Mouse (Mus musculus): ENCODE measurements around the gene Tmem132b. TPM values are rescaled to one million over a fixed set of nuclear protein-coding genes. Genes with fewer than 3 reads are reported as not detected.

Tmem132b gene
- polyA plus RNA-seq, 1 experiment from 2014 or later: 0.27 TPM

DNA sequence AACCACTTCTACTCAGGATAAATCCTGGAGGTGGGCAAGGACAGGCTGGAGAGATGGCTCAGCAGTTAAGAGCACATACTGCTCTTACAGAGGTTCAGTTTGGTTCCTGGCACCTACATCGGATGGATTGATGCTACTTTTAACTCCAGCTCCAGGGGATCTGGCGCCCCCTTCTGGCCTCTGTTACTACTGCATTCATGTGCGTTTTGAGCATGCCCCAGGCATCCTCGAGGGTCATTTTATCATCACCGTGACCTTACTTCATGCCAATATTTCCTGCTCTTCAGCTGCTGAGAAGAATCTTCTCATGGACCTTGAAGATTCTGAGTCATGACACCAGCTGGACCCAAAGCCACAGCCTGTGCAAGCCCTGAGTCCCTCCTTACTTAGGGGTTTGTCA lies 6.1 kb upstream of the Tmem132b start:
- no peak overlapping the region for H3K27ac ChIP-seq
- peaks cover 33% of the 10 kb centered on the region for H3K27me3 ChIP-seq (ENCODE audit: poor library complexity, severe bottlenecking)
- peaks cover 9% of the 10 kb centered on the region for H3K4me1 ChIP-seq
- no peak for DNase-seq (ENCODE audit: extremely low spot score, low spot score)
- peaks cover 13% of the 10 kb centered on the region for H3K9me3 ChIP-seq
- no peak overlapping the region for H3K4me3 ChIP-seq
- WGBS: 63% methylated on average over 5 of the region's 5 CpGs
- H3K36me3 ChIP-seq (replicated peaks): no peaks in the 10 kb centered on the region

- no peak for DNase-seq (ENCODE audit: extremely low spot score, low spot score)
- 76% methylated on average over 4 of the region's 4 CpGs for WGBS
- H3K4me3 ChIP-seq: no peak overlapping the region
- peaks cover 13% of the 10 kb centered on the region for H3K9me3 ChIP-seq
- peaks cover 42% of the 10 kb centered on the region for H3K27me3 ChIP-seq (ENCODE audit: poor library complexity, severe bottlenecking)
- no peaks in the 10 kb centered on the region for H3K36me3 ChIP-seq (replicated peaks)
- no peak overlapping the region for H3K27ac ChIP-seq
- H3K4me1 ChIP-seq: peaks cover 4% of the 10 kb centered on the region
Measured at GRCm38 (mm10) chr5:125526464-125526863, 5.1 kb upstream of the Tmem132b start.

DNA sequence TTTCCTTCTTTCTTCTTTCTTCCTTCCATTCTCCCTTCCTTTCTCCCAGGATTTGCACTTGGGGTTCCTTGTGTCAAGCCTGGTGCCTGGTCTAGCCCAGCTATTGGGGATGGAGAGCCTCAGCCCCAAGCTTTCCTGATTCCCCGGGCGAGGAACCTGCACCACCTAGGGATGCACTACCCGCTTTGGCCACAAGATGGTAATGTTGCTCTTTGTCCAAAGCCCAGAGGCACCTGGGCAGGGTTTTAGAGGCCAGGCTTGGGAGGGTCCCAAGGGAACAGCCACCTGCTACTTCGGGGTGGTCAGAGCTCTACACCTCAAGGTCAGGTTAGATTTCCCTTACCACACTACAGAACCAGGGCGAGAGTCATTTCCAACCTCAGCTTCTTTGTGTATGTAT lies 2.5 kb upstream of the Tmem132b start:
- 3% methylated on average over 5 of the region's 5 CpGs for WGBS
- Histone ChIP-seq H3K36me3 (replicated peaks) (no peaks in the 10 kb centered on the region), H3K4me1 (peaks cover 29% of the 10 kb centered on the region), H3K9me3 (peaks cover 13% of the 10 kb centered on the region), H3K27ac (no peak overlapping the region), H3K27me3 (ENCODE audit: poor library complexity, severe bottlenecking) (peaks cover 69% of the 10 kb centered on the region), H3K4me3 (no peak overlapping the region)
- peak; percentile 77 for DNase-seq (ENCODE audit: extremely low spot score, low spot score)

DNA sequence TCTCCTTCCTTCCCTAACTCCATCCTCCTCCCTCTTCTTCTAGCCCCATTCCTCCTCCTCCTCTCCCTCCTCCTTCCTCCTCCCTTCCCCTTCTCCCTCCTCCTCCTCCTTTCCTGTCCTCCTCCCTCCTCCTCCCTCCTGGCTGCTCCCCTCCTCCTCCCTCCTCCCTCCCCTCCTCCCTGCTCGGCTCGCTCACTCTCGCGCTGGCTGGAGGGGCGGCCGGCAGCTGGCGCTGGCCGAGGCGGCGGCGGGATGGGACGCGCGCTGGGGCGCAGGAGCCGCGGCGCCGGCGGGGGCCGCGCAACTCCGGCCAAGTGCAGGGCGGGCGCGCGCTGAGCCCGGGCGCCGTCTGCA lies 594 bp downstream of the Tmem132b start:
- no peaks in the 10 kb centered on the region for H3K36me3 ChIP-seq (replicated peaks)
- peak overlapping the region; percentile 60 for H3K4me3 ChIP-seq
- H3K27me3 ChIP-seq (ENCODE audit: poor library complexity, severe bottlenecking): peaks cover 96% of the 10 kb centered on the region
- no peaks in the 10 kb centered on the region for H3K9me3 ChIP-seq
- H3K4me1 ChIP-seq: peaks cover 45% of the 10 kb centered on the region
- H3K27ac ChIP-seq: peak overlapping the region; percentile 76
- WGBS: 0% methylated on average over 30 of the region's 30 CpGs
- DNase-seq (ENCODE audit: extremely low spot score, low spot score): peak; percentile 68

DNA sequence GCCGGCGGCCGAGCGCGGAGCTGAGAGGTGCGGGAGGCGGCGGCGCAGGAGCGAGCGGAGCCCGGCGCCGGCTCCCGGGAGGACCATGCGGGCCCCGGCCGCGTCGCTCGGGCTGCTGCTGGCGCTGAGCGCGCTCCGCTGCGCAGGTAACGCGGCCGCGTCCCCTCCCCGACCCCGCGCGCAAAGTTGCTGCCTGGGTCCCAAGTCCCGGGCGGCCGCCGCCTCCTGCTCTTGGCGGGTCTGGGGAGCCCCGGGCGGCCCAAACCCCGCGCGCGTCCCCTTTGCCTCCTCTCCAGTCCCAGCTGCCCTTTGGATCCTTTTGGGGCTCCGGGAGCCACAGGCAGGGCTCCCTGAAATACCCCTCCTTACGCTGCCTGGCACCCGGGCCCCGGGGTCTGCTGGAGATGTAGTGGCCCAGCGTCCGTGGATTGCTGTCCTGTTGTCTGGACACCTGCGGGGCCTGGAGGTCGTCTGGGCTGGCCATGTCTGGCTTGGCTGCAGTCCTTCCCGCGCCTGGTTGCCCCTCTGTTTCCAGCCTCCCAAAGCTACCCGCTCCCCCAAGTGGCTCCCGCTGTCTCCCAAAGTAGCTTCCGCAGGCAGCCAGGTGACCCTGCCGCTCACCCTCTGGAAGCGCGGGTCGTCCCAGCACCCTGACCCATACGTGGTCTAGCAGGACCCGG lies 1.1 kb downstream of the Tmem132b start:
- H3K4me1 ChIP-seq: peaks cover 45% of the 10 kb centered on the region
- no peaks in the 10 kb centered on the region for H3K9me3 ChIP-seq
- H3K36me3 ChIP-seq (replicated peaks): no peaks in the 10 kb centered on the region
- peak overlapping the region; percentile 76 for H3K27ac ChIP-seq
- WGBS: 4% methylated on average over 64 of the region's 64 CpGs
- peaks cover 91% of the 10 kb centered on the region for H3K27me3 ChIP-seq (ENCODE audit: poor library complexity, severe bottlenecking)
- H3K4me3 ChIP-seq: peak overlapping the region; percentile 60
- peak; percentile 48 for DNase-seq (ENCODE audit: extremely low spot score, low spot score)

DNA sequence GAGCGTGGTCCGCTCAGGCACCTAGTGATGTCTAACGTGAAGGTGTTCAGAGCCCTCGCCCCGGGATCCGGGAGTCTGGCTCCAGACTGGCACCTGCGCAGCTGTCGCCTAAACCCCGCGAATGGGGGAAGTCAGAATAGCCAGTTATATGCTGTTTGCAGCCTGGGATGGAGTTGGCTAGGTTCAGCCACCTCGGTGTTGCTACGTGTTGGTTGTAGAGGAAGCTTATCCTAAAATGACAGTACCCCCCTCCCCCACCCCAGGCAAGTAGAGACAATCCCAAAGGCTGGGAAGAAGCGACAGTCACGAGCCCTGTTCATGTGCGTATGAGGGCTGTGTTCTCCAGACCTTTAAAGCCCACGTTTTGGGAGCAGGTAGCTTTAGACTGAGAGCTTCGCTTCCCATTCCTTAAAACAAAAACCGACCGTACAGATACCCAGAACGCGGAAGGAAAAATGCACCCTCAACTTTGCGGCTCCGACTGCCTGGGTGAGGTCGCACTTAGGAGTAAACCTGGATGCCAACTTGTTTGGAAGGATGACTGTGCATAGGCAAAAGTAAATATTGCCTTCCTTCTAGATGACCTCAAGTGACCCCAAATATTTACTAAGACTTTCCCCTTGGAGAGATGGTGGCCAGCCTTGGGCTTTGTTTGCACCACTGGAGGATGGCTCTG lies 1.8 kb downstream of the Tmem132b start:
- Histone ChIP-seq H3K4me3 (peak overlapping the region; percentile 60), H3K27ac (peak overlapping the region; percentile 76; the same call in 1 of the 2 replicates), H3K27me3 (ENCODE audit: poor library complexity, severe bottlenecking) (peaks cover 84% of the 10 kb centered on the region), H3K36me3 (replicated peaks) (no peaks in the 10 kb centered on the region), H3K4me1 (peaks cover 45% of the 10 kb centered on the region), H3K9me3 (no peaks in the 10 kb centered on the region)
- peak; percentile 36 for DNase-seq (ENCODE audit: extremely low spot score, low spot score)
- WGBS: 1% methylated on average over 24 of the region's 24 CpGs

- Histone ChIP-seq H3K9me3 (no peaks in the 10 kb centered on the region), H3K36me3 (replicated peaks) (no peaks in the 10 kb centered on the region), H3K4me3 (peak overlapping the region; percentile 60), H3K4me1 (peaks cover 45% of the 10 kb centered on the region), H3K27me3 (ENCODE audit: poor library complexity, severe bottlenecking) (peaks cover 76% of the 10 kb centered on the region), H3K27ac (no peak overlapping the region)
- 8% methylated on average over 7 of the region's 7 CpGs for WGBS
- DNase-seq (ENCODE audit: extremely low spot score, low spot score): no peak
Measured at GRCm38 (mm10) chr5:125534168-125534610, 2.6 kb downstream of the Tmem132b start.

GRCm38 (mm10) chr5:125534611-125535324 lies 3.2 kb downstream of the Tmem132b start:
- H3K4me3 ChIP-seq: peak overlapping the region; percentile 60
- 2% methylated on average over 26 of the region's 26 CpGs for WGBS
- H3K27me3 ChIP-seq (ENCODE audit: poor library complexity, severe bottlenecking): peaks cover 70% of the 10 kb centered on the region
- H3K4me1 ChIP-seq: peaks cover 45% of the 10 kb centered on the region
- no peaks in the 10 kb centered on the region for H3K9me3 ChIP-seq
- no peak overlapping the region for H3K27ac ChIP-seq
- peak; percentile 42 for DNase-seq (ENCODE audit: extremely low spot score, low spot score)
- no peaks in the 10 kb centered on the region for H3K36me3 ChIP-seq (replicated peaks)

DNA sequence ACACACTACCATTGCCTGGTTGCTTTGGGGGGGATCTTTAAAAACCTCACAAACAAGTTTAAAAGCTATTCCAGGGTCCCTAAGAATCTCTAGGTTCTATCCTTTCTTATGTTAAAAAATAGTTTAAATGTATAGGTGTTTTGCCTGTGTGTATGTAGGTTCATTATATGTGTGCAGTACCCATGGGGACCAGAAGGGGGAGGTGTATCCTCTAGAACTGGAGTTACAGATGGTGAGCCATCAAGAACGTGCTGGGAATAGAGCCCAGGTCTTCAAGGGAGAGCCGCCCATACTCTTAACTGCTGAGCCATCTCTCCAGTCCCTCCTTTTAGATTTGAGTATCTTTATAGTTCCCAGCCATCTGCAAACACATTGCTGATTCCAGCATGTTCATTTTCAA lies 13.5 kb downstream of the Tmem132b start:
- DNase-seq (ENCODE audit: extremely low spot score, low spot score): no peak
- no peaks in the 10 kb centered on the region for H3K36me3 ChIP-seq (replicated peaks)
- H3K4me1 ChIP-seq: peaks cover 42% of the 10 kb centered on the region
- no peak overlapping the region for H3K4me3 ChIP-seq
- no peaks in the 10 kb centered on the region for H3K9me3 ChIP-seq
- H3K27ac ChIP-seq: no peak overlapping the region
- 93% methylated on average over 2 of the region's 2 CpGs for WGBS
- H3K27me3 ChIP-seq (ENCODE audit: poor library complexity, severe bottlenecking): peaks cover 47% of the 10 kb centered on the region

- Histone ChIP-seq H3K36me3 (replicated peaks) (no peaks in the 10 kb centered on the region), H3K9me3 (no peaks in the 10 kb centered on the region), H3K27ac (no peak overlapping the region), H3K4me3 (no peak overlapping the region), H3K27me3 (ENCODE audit: poor library complexity, severe bottlenecking) (peaks cover 47% of the 10 kb centered on the region), H3K4me1 (peaks cover 47% of the 10 kb centered on the region)
- WGBS: 17% methylated on average over 13 of the region's 13 CpGs
- DNase-seq (ENCODE audit: extremely low spot score, low spot score): no peak
Measured at GRCm38 (mm10) chr5:125546293-125546692, 14.7 kb downstream of the Tmem132b start.

DNA sequence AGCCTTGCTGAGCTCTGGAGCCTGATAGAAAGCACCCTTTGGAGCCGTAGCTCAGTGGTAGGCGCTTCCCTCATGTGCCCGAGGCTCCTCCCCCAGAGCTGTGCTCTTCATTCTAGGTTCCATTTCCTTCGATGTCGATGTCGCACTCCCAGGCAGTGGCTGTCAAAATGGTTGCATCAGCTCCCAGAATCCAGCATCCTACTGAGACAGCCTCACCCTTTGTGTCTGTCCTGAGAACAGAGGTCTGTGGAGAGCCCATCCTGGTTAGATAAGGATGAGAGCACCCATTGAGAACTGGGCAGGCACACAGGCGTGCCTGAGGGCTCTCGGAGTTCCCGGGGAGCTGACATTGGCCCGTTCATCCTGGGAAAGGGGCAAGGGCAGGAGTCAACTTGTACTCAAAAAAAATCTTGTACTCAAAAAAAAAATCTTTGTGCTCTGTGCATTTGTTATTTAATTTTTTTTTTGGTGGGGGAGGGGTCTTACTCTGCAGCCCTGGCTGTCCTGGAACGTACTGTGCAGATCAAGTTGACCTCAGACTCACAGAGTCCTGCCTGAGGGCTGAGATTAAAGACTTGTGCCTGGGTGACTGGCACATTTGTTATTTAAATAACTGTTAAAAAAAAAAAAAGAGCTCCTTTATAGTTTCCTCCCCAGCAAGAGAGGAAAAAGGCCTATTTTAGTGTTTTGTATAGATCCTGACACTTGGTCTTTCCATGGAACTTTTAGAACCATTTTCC lies 18.3 kb downstream of the Tmem132b start:
- H3K27me3 ChIP-seq (ENCODE audit: poor library complexity, severe bottlenecking): peaks cover 47% of the 10 kb centered on the region
- 0 out of 2 replicates have a peak overlapping the region, but pooled peaks have one; percentile 20 for H3K27ac ChIP-seq
- peaks cover 31% of the 10 kb centered on the region for H3K4me1 ChIP-seq
- peak overlapping the region; percentile 20; the same call in 1 of the 2 replicates for H3K4me3 ChIP-seq
- no peaks in the 10 kb centered on the region for H3K9me3 ChIP-seq
- 19% methylated on average over 11 of the region's 11 CpGs for WGBS
- no peaks in the 10 kb centered on the region for H3K36me3 ChIP-seq (replicated peaks)
- no peak for DNase-seq (ENCODE audit: extremely low spot score, low spot score)

DNA sequence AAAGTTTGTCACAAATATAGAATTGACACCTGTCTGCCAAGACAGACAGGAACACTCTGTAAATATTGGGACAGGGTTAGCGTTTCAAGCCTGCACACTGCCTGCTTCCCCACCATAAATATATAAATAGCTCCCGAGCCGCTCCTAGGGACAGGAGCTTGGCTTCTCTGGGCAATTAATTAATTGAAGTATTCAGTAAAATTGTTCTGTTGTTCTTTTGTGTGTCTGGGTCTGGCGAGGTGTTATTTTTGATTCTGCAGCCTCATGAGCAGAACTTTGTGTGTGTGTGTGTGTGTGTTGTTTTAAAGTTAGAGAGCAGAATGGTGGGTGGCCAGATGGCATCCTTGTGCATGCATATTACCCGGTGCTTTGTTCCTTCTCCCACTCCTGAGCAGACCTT lies 24.2 kb downstream of the Tmem132b start:
- Histone ChIP-seq H3K27ac (no peak overlapping the region), H3K36me3 (replicated peaks) (no peaks in the 10 kb centered on the region), H3K4me3 (no peak overlapping the region), H3K27me3 (ENCODE audit: poor library complexity, severe bottlenecking) (no peaks in the 10 kb centered on the region), H3K4me1 (no peaks in the 10 kb centered on the region), H3K9me3 (no peaks in the 10 kb centered on the region)
- no peak for DNase-seq (ENCODE audit: extremely low spot score, low spot score)
- WGBS: 88% methylated on average over 5 of the region's 5 CpGs

Data from forebrain, embryonic 10.5 days (tissue).